Mouse (Mus musculus) embryo, embryonic 11.5 days (tissue): Measurements from ENCODE around the gene Gm20547.
"Not testable (repeated sequence)": the region's sequence is repeated elsewhere in the genome, so short reads cannot be mapped to it uniquely, and the experiment has no call there.

Source experiments
- DNase-seq: peaks from one replicate; pipeline ENCODE4 v3.0.0-alpha.2; 2012; ENCODE audit warnings: low read depth, low spot score

Gene Gm20547

GRCm38 (mm10) chr17:34854761-34855160 is 27.1 kb downstream of the Gm20547 start:
- DNase-seq = no peak

GRCm38 (mm10) chr17:34853511-34853910 is 28.3 kb downstream of the Gm20547 start:
- no peak for DNase-seq

GRCm38 (mm10) chr17:34850517-34851125 is 31.2 kb downstream of the Gm20547 start:
- no peak for DNase-seq

- peak; percentile 98 for DNase-seq
These were observed 31.9 kb downstream of the Gm20547 start, which contains the start of the genes Skiv2l and Nelfe for GRCm38 (mm10) chr17:34849722-34850516. Skiv2l (minus strand) TSS chr17:34850210. Nelfe (plus strand) TSS chr17:34850391.

- no peak for DNase-seq
These were observed 34.2 kb downstream of the Gm20547 start for GRCm38 (mm10) chr17:34847615-34848014.

GRCm38 (mm10) chr17:34847192-34847591 is 34.6 kb downstream of the Gm20547 start:
- DNase-seq = no peak

- no peak for DNase-seq
These were observed 37.0 kb downstream of the Gm20547 start for GRCm38 (mm10) chr17:34844884-34845283.

GRCm38 (mm10) chr17:34840736-34841307 is 41.0 kb downstream of the Gm20547 start:
- no peak for DNase-seq

- DNase-seq = no peak
These were observed 43.1 kb downstream of the Gm20547 start for GRCm38 (mm10) chr17:34838785-34839184.

GRCm38 (mm10) chr17:34837464-34838324 is 44.1 kb downstream of the Gm20547 start:
- no peak for DNase-seq

- peak; percentile 96 for DNase-seq
These were observed 45.0 kb downstream of the Gm20547 start, which contains the start of the genes Stk19 and Dxo for GRCm38 (mm10) chr17:34836856-34837221. Stk19 (minus strand) TSS chr17:34836945. Dxo (plus strand) TSS chr17:34837019.

GRCm38 (mm10) chr17:34836155-34836855 is 45.5 kb downstream of the Gm20547 start:
- DNase-seq = no peak

- not testable (repeated sequence) for DNase-seq
These were observed 51.1 kb downstream of the Gm20547 start for GRCm38 (mm10) chr17:34830776-34831175.

GRCm38 (mm10) chr17:34814818-34815370 is 66.9 kb downstream of the Gm20547 start:
- DNase-seq = no peak

GRCm38 (mm10) chr17:34813747-34814146 is 68.1 kb downstream of the Gm20547 start:
- not testable (repeated sequence) for DNase-seq

- DNase-seq = no peak
These were observed 70.6 kb downstream of the Gm20547 start for GRCm38 (mm10) chr17:34811275-34811674.

GRCm38 (mm10) chr17:34810811-34811210 is 71.0 kb downstream of the Gm20547 start:
- DNase-seq = not testable (repeated sequence)

GRCm38 (mm10) chr17:34810411-34810810 is 71.4 kb downstream of the Gm20547 start:
- not testable (repeated sequence) for DNase-seq

- DNase-seq = no peak
These were observed 73.1 kb downstream of the Gm20547 start for GRCm38 (mm10) chr17:34808599-34809205.

GRCm38 (mm10) chr17:34807176-34807575 is 74.7 kb downstream of the Gm20547 start:
- DNase-seq = no peak
